Mouse (Mus musculus): ENCODE measurements at regions not wholly inside any gene's neighbourhood (a gene's known extent, or its start where the extent isn't known, plus 50 kb on each side); places are given as distances from the start of the nearest gene placed in this dataset.

GRCm38 (mm10) chr14:46569273-46569672 is 178.8 kb upstream of the Bmp4 start:
- TF ChIP-seq CHD2 (IDR thresholded peaks at IDR 0.05; ENCODE audit: low read depth, low read length) = no peak
- TF ChIP-seq HCFC1 (IDR thresholded peaks at IDR 0.05; ENCODE audit: borderline replicate concordance, insufficient read depth, low read length) = no peak
- TF ChIP-seq ZC3H11A (IDR thresholded peaks at IDR 0.05; ENCODE audit: borderline replicate concordance, low read depth, low read length) = no peak
- no peak for TF ChIP-seq MAFK (IDR thresholded peaks at IDR 0.05; ENCODE audit: insufficient read depth, low read depth, low read length)
- TF ChIP-seq ZNF384 (IDR thresholded peaks at IDR 0.05; ENCODE audit: low read depth, low read length) = no peak
